Mouse (Mus musculus): ENCODE results near the gene Krit1. TPM values are rescaled to one million over a fixed set of nuclear protein-coding genes. Genes with fewer than 3 reads are reported as not detected.

Krit1 gene
- polyA plus RNA-seq, 1 experiment from 2014 or later = 52.0 TPM

Other genes starting within 250 kb of the Krit1 start
- 3.2 and 4.1 TPM in 2 replicates for gene 1700109H08Rik, start 231.6 kb upstream of the Krit1 start, polyA plus RNA-seq (2014; fragmentation: Nextera tagmentation; extraction: Ambion mirVana)
- gene Pex1, start 207.1 kb upstream of the Krit1 start, polyA plus RNA-seq (2014; fragmentation: Nextera tagmentation; extraction: Ambion mirVana) = 13.1 and 17.4 TPM in 2 replicates
- 14.0 and 15.4 TPM in 2 replicates for gene Rbm48, start 206.6 kb upstream of the Krit1 start, polyA plus RNA-seq (2014; fragmentation: Nextera tagmentation; extraction: Ambion mirVana)
- not detected in 2 replicates for gene Tmbim7, start 152.0 kb upstream of the Krit1 start, polyA plus RNA-seq (2014; fragmentation: Nextera tagmentation; extraction: Ambion mirVana)
- 70.7 and 71.3 TPM in 2 replicates for gene Gatad1, start 146.0 kb upstream of the Krit1 start, polyA plus RNA-seq (2014; fragmentation: Nextera tagmentation; extraction: Ambion mirVana)
- gene Ankib1, start 259 bp upstream of the Krit1 start, polyA plus RNA-seq (2014; fragmentation: Nextera tagmentation; extraction: Ambion mirVana) = 10.8 and 12.4 TPM in 2 replicates
- 0.05 TPM in 1 of 2 replicates, not detected in the other for gene Lrrd1, start 42.0 kb downstream of the Krit1 start, polyA plus RNA-seq (2014; fragmentation: Nextera tagmentation; extraction: Ambion mirVana)
- 7.2 and 8.8 TPM in 2 replicates for gene Mterf1a, start 90.7 kb downstream of the Krit1 start, polyA plus RNA-seq (2014; fragmentation: Nextera tagmentation; extraction: Ambion mirVana)
- gene Akap9, start 124.9 kb downstream of the Krit1 start, polyA plus RNA-seq (2014; fragmentation: Nextera tagmentation; extraction: Ambion mirVana) = 123 and 130 TPM in 2 replicates